Comparison of ENCODE assay signal across 27 mouse cellular contexts in genomic region chr5:105847726-105848125, GRCm38 (mm10). TPM values are rescaled to one million over a fixed set of nuclear protein-coding genes. Genes with fewer than 3 reads are reported as not detected.
DNase-seq lines count a peak whose midpoint lies in the region; ATAC-seq and TF ChIP-seq lines count a peak whose summit lies in the region.
"Had no signal": no experiment of that assay in that cellular context is flagged by ENCODE, and none has a peak within 500 bp of the region (broad histone marks: within the 10 kb centered on the region; RNA-seq: fewer than 3 reads in every experiment).

No protein-coding gene starts in this region.

- DNase-seq in adrenal gland, adult 2 months = peak; percentile 43
- DNase-seq in adrenal gland, adult 8-10 months = no peak
- DNase-seq in heart, adult 11 months = peak; percentile 81
- no peak for DNase-seq in heart, adult 9 months (ENCODE audit: low spot score in 2 of 2)
- peak; percentile 32 for DNase-seq in kidney, postnatal 0 days (ENCODE audit: low spot score)
- no peak for DNase-seq in kidney, postnatal 10 days
- no peak for DNase-seq in B cell, adult 2 months
- DNase-seq: adrenal gland, postnatal 14 days; cerebellum, adult 11 months; cerebellum, adult 18-20 months; cerebellum, adult 8-10 months; cerebellum, adult 9-11 months; cerebellum, postnatal 14 days; cerebellum, postnatal 36 days; embryo, embryonic 11 days had no signal

- 60% methylated on average over 8 of the region's 8 CpGs for WGBS in kidney, postnatal 0 days

- no peaks in the 10 kb centered on the region for H3K4me1 ChIP-seq in kidney, postnatal 0 days (replicated peaks; ENCODE audit: insufficient read depth, low read length)
- H3K4me1 ChIP-seq: forebrain, embryonic 10.5 days had no signal

- no peaks in the 10 kb centered on the region for H3K27me3 ChIP-seq in kidney, postnatal 0 days (ENCODE audit: insufficient read depth, low read length)
- H3K27me3 ChIP-seq: CH12.LX; embryonic facial prominence, embryonic 13.5 days; embryonic facial prominence, embryonic 15.5 days; forebrain, embryonic 12.5 days; Patski had no signal

- H3K36me3 ChIP-seq in kidney, postnatal 0 days (ENCODE audit: insufficient read depth, low read length) = no peaks in the 10 kb centered on the region
- H3K36me3 ChIP-seq: embryonic facial prominence, embryonic 13.5 days; embryonic facial prominence, embryonic 15.5 days; forebrain, embryonic 10.5 days; forebrain, embryonic 12.5 days; G1E had no signal

- no peak overlapping the region for H3K9ac ChIP-seq in kidney, postnatal 0 days (ENCODE audit: low read depth, low read length)
- H3K9ac ChIP-seq: embryonic facial prominence, embryonic 13.5 days; embryonic facial prominence, embryonic 15.5 days; forebrain, embryonic 12.5 days had no signal

- no peak for TF ChIP-seq CTCF in kidney, postnatal 0 days (IDR thresholded peaks at IDR 0.05; ENCODE audit: low read depth)

- no peak overlapping the region for H3K4me2 ChIP-seq in kidney, postnatal 0 days (ENCODE audit: low read length)
- H3K4me2 ChIP-seq: embryonic facial prominence, embryonic 13.5 days; embryonic facial prominence, embryonic 15.5 days; forebrain, embryonic 12.5 days had no signal

- no peak overlapping the region for H3K4me3 ChIP-seq in kidney, postnatal 0 days (replicated peaks; ENCODE audit: low read depth, low read length)
- H3K4me3 ChIP-seq: embryonic facial prominence, embryonic 13.5 days; embryonic facial prominence, embryonic 15.5 days; erythroblast, embryonic 14.5 days; forebrain, embryonic 10.5 days; forebrain, embryonic 12.5 days had no signal

- H3K27ac ChIP-seq in kidney, postnatal 0 days = no peak overlapping the region
- H3K27ac ChIP-seq: embryonic facial prominence, embryonic 13.5 days; embryonic facial prominence, embryonic 15.5 days; forebrain, embryonic 10.5 days; forebrain, embryonic 12.5 days had no signal

- no peaks in the 10 kb centered on the region for H3K9me3 ChIP-seq in kidney, postnatal 0 days (replicated peaks; ENCODE audit: low read length)
- H3K9me3 ChIP-seq: embryonic facial prominence, embryonic 13.5 days; embryonic facial prominence, embryonic 15.5 days; forebrain, embryonic 10.5 days; forebrain, embryonic 12.5 days had no signal

- no peak for ATAC-seq in kidney, postnatal 0 days (replicated peaks; ENCODE audit: low FRiP score, low read depth)
- ATAC-seq: activated CD4-positive, CD25-positive, alpha-beta regulatory T cell, adult 4 months; CD4-positive, CD25-positive, alpha-beta regulatory T cell, adult 4 months; forebrain, embryonic 14.5 days; forebrain, embryonic 16.5 days; Patski had no signal

RNA-seq across cellular contexts. Expression of gene Zfp326, which starts 28.6 kb away (rescaled TPM):
- total RNA-seq in adrenal gland, adult 2 months (2021) = 10 to 100 TPM; 20.6 to 25.6 TPM
- polyA plus RNA-seq in adrenal gland, adult 2 months (2012; rRNA removed) = 6.3 TPM in 2 replicates
- total RNA-seq in adrenal gland, adult 8-10 months (2022) = 10 to 100 TPM; 17.0 to 31.9 (median 26.2) TPM
- 28.9 and 32.3 TPM in 2 replicates for polyA plus RNA-seq in kidney, postnatal 0 days (2015; fragmentation: Nextera tagmentation; extraction: Ambion mirVana)

Comparison
In these comparisons a context has a peak if more than half of its experiments do, and no peak if none do; other contexts are left out.
1. DNase-seq: peak in adrenal gland, adult 2 months (single experiment), heart, adult 11 months (single experiment) and kidney, postnatal 0 days (single experiment); none in adrenal gland, adult 8-10 months (single experiment), heart, adult 9 months (0 of 2), kidney, postnatal 10 days (single experiment) and B cell, adult 2 months (0 of 2).